Mouse (Mus musculus) layer of hippocampus, adult 18-20 months (tissue): ENCODE measurements around the gene Iqsec2. TPM values are rescaled to one million over a fixed set of nuclear protein-coding genes. Genes with fewer than 3 reads are reported as not detected.
A peak's percentile ranks its signal among the peaks of the same experiment; 100 is the strongest.
"Not testable (repeated sequence)": the region's sequence is repeated elsewhere in the genome, so short reads cannot be mapped to it uniquely, and the experiment has no call there.

Experiments used
- DNase-seq, 2 experiments: peaks; one replicate each; pipeline ENCODE4 v3.0.0; 2022; ENCODE audit warnings: low spot score in 2 of 2
- total RNA-seq, 2 experiments: library from RNA; stranded (reverse); gene quantifications; 2 replicates each; pipeline ENCODE4 v1.2.3; 2021

Gene Iqsec2
- total RNA-seq, 2 experiments from 2014 or later = 157 to 175 TPM

GRCm38 (mm10) chrX:152178843-152179545 is 34.9 kb downstream of the Iqsec2 start:
- no peak for DNase-seq

GRCm38 (mm10) chrX:152179670-152180656 is 35.9 kb downstream of the Iqsec2 start:
- DNase-seq = no peak

GRCm38 (mm10) chrX:152187151-152187550 is 43.1 kb downstream of the Iqsec2 start:
- DNase-seq = no peak

GRCm38 (mm10) chrX:152191266-152191665 is 47.2 kb downstream of the Iqsec2 start:
- no peak for DNase-seq

GRCm38 (mm10) chrX:152197814-152198648 is 54.0 kb downstream of the Iqsec2 start:
- no peak for DNase-seq

- DNase-seq = no peak
Observed at GRCm38 (mm10) chrX:152201737-152202421, 57.8 kb downstream of the Iqsec2 start.

GRCm38 (mm10) chrX:152202422-152203103 is 58.5 kb downstream of the Iqsec2 start:
- DNase-seq = no peak

- no peak for DNase-seq
Observed at GRCm38 (mm10) chrX:152203247-152203646, 59.2 kb downstream of the Iqsec2 start.

GRCm38 (mm10) chrX:152205486-152205885 is 61.4 kb downstream of the Iqsec2 start:
- DNase-seq = no peak

- no peak for DNase-seq
Observed at GRCm38 (mm10) chrX:152214703-152215102, 70.6 kb downstream of the Iqsec2 start.

GRCm38 (mm10) chrX:152218529-152218928 is 74.5 kb downstream of the Iqsec2 start:
- DNase-seq = no peak

- DNase-seq = no peak
Observed at GRCm38 (mm10) chrX:152221721-152222120, 77.7 kb downstream of the Iqsec2 start.

- DNase-seq = peak in 1 of 2 experiments; percentile 12
Observed at GRCm38 (mm10) chrX:152222226-152222625, 78.2 kb downstream of the Iqsec2 start.

GRCm38 (mm10) chrX:152223313-152223712 is 79.2 kb downstream of the Iqsec2 start:
- DNase-seq = no peak

- no peak for DNase-seq
Observed at GRCm38 (mm10) chrX:152224280-152224679, 80.2 kb downstream of the Iqsec2 start.

GRCm38 (mm10) chrX:152232781-152233763 is 89.0 kb downstream of the Iqsec2 start, which contains the start of gene Kdm5c:
Gene Kdm5c, plus strand, starts transcription at chrX:152233020.
- DNase-seq = peak; percentile 95 to 96

GRCm38 (mm10) chrX:152234125-152234524 is 90.1 kb downstream of the Iqsec2 start:
- DNase-seq = no peak

GRCm38 (mm10) chrX:152235758-152236157 is 91.7 kb downstream of the Iqsec2 start:
- no peak for DNase-seq

GRCm38 (mm10) chrX:152243140-152243539 is 99.1 kb downstream of the Iqsec2 start:
- not testable (repeated sequence) for DNase-seq
